Mouse (Mus musculus) stomach, embryonic 15.5 days (tissue): ENCODE results near the gene Qdpr. TPM values are rescaled to one million over a fixed set of nuclear protein-coding genes. Genes with fewer than 3 reads are reported as not detected.
A peak's percentile ranks its signal among the peaks of the same experiment; 100 is the strongest.
"Not testable (repeated sequence)": the region's sequence is repeated elsewhere in the genome, so short reads cannot be mapped to it uniquely, and the experiment has no call there.

ENCODE experiments used
- ATAC-seq: fragments of 200-750 bp; cut with Nextera tagmentation; 2 replicates; pipeline ENCODE4 v1.8.0; 2017; ENCODE audit warnings: low read depth, moderate number of reproducible peaks, moderate TSS enrichment; ENCODE audit not compliant: insufficient read depth, low FRiP score
- H3K27ac ChIP-seq: fragments of 300-500 bp; sonication (generic); 2 replicates; pipeline ENCODE4 v1.5.1; 2015; ENCODE audit warnings: mild to moderate bottlenecking, inconsistent platforms
- H3K27me3 ChIP-seq: fragments of 300-500 bp; sonication (generic); replicated peaks from 2 replicates; pipeline ENCODE4 v1.6.1; 2015; ENCODE audit warnings: inconsistent platforms
- H3K36me3 ChIP-seq: fragments of 300-500 bp; sonication (generic); 2 replicates; pipeline ENCODE4 v1.6.1; 2015; ENCODE audit warnings: inconsistent platforms
- H3K4me1 ChIP-seq: fragments of 300-500 bp; sonication (generic); 2 replicates; pipeline ENCODE4 v1.6.1; 2015; ENCODE audit warnings: inconsistent platforms
- H3K4me2 ChIP-seq: fragments of 300-500 bp; sonication (generic); 2 replicates; pipeline ENCODE4 v1.6.1; 2015; ENCODE audit warnings: mild to moderate bottlenecking, inconsistent platforms
- H3K4me3 ChIP-seq: fragments of 300-500 bp; sonication (generic); replicated peaks from 2 replicates; pipeline ENCODE4 v1.5.1; 2015; ENCODE audit warnings: inconsistent platforms
- H3K9ac ChIP-seq: fragments of 300-500 bp; sonication (generic); 2 replicates; pipeline ENCODE4 v1.6.1; 2015; ENCODE audit warnings: inconsistent platforms
- H3K9me3 ChIP-seq: fragments of 300-500 bp; sonication (generic); 2 replicates; pipeline ENCODE4 v1.6.1; 2016; ENCODE audit warnings: inconsistent platforms
- WGBS: fragments of 180-500 bp; shearing (Covaris S2); methylation state at CpG from one replicate; pipeline ENCODE4 v1.1.7; 2015; 5-methylcytosine and 5-hydroxymethylcytosine counted together
- polyA plus RNA-seq: library from polyadenylated mRNA; unstranded; fragments of >200 nt; fragmentation: Nextera tagmentation; extraction: Ambion mirVana; gene quantifications from 2 replicates; pipeline ENCODE4 v1.2.1, GENCODE M21; 2015

The Qdpr gene
- polyA plus RNA-seq, 1 experiment from 2014 or later, result 132 TPM

GRCm38 (mm10) chr5:45448676-45449075 is 1.4 kb downstream of the Qdpr start:
- peak overlapping the region; percentile 59 for H3K4me3 ChIP-seq
- H3K4me2 ChIP-seq, result peak overlapping the region; percentile 95
- no peak overlapping the region for H3K9ac ChIP-seq
- ATAC-seq, result no peak
- H3K27ac ChIP-seq, result no peak overlapping the region
- H3K36me3 ChIP-seq, result no peaks in the 10 kb centered on the region
- H3K27me3 ChIP-seq, result no peaks in the 10 kb centered on the region
- WGBS, result 62% methylated on average over 5 of the region's 5 CpGs
- H3K4me1 ChIP-seq, result peaks cover 8% of the 10 kb centered on the region
- no peaks in the 10 kb centered on the region for H3K9me3 ChIP-seq

- no peak overlapping the region for H3K27ac ChIP-seq
- ATAC-seq, result no peak
- no peaks in the 10 kb centered on the region for H3K36me3 ChIP-seq
- H3K4me2 ChIP-seq, result no peak overlapping the region
- no peaks in the 10 kb centered on the region for H3K27me3 ChIP-seq
- peaks cover 8% of the 10 kb centered on the region for H3K4me1 ChIP-seq
- no peak overlapping the region for H3K9ac ChIP-seq
- 82% methylated on average over 8 of the region's 8 CpGs for WGBS
- no peaks in the 10 kb centered on the region for H3K9me3 ChIP-seq
- no peak overlapping the region for H3K4me3 ChIP-seq
Observed at GRCm38 (mm10) chr5:45444130-45444832, 5.8 kb downstream of the Qdpr start.

GRCm38 (mm10) chr5:45441745-45442144 is 8.3 kb downstream of the Qdpr start:
- no peak overlapping the region for H3K27ac ChIP-seq
- H3K4me2 ChIP-seq, result no peak overlapping the region
- no peak for ATAC-seq
- H3K4me3 ChIP-seq, result no peak overlapping the region
- H3K9me3 ChIP-seq, result no peaks in the 10 kb centered on the region
- peaks cover 10% of the 10 kb centered on the region; the same call in 1 of the 2 replicates for H3K36me3 ChIP-seq
- no peak overlapping the region for H3K9ac ChIP-seq
- H3K27me3 ChIP-seq, result no peaks in the 10 kb centered on the region
- no peaks in the 10 kb centered on the region for H3K4me1 ChIP-seq
- WGBS, result 38% methylated on average over 3 of the region's 3 CpGs

- no peaks in the 10 kb centered on the region for H3K27me3 ChIP-seq
- no peak for ATAC-seq
- no peaks in the 10 kb centered on the region for H3K4me1 ChIP-seq
- H3K4me2 ChIP-seq, result no peak overlapping the region
- H3K9me3 ChIP-seq, result no peaks in the 10 kb centered on the region
- H3K4me3 ChIP-seq, result no peak overlapping the region
- 65% methylated on average over 3 of the region's 3 CpGs for WGBS
- no peak overlapping the region for H3K27ac ChIP-seq
- H3K9ac ChIP-seq, result no peak overlapping the region
- peaks cover 10% of the 10 kb centered on the region; the same call in 1 of the 2 replicates for H3K36me3 ChIP-seq
Observed at GRCm38 (mm10) chr5:45441124-45441523, 8.9 kb downstream of the Qdpr start.

GRCm38 (mm10) chr5:45438301-45438700 is 11.7 kb downstream of the Qdpr start:
- H3K4me3 ChIP-seq, result no peak overlapping the region
- H3K36me3 ChIP-seq, result peaks cover 12% of the 10 kb centered on the region; the same call in 1 of the 2 replicates
- H3K27me3 ChIP-seq, result no peaks in the 10 kb centered on the region
- no peak overlapping the region for H3K9ac ChIP-seq
- H3K27ac ChIP-seq, result no peak overlapping the region
- no peak for ATAC-seq
- no peak overlapping the region for H3K4me2 ChIP-seq
- no peaks in the 10 kb centered on the region for H3K4me1 ChIP-seq
- 92% methylated on average over 8 of the region's 8 CpGs for WGBS
- H3K9me3 ChIP-seq, result no peaks in the 10 kb centered on the region

- H3K4me1 ChIP-seq, result no peaks in the 10 kb centered on the region
- no peak overlapping the region for H3K9ac ChIP-seq
- no peak overlapping the region for H3K4me3 ChIP-seq
- H3K9me3 ChIP-seq, result no peaks in the 10 kb centered on the region
- no peak overlapping the region for H3K27ac ChIP-seq
- H3K4me2 ChIP-seq, result no peak overlapping the region
- 69% methylated on average over 4 of the region's 4 CpGs for WGBS
- H3K27me3 ChIP-seq, result no peaks in the 10 kb centered on the region
- H3K36me3 ChIP-seq, result peaks cover 12% of the 10 kb centered on the region; the same call in 1 of the 2 replicates
- no peak for ATAC-seq
Observed at GRCm38 (mm10) chr5:45437826-45438225, 12.2 kb downstream of the Qdpr start.

GRCm38 (mm10) chr5:45435967-45436950 is 13.8 kb downstream of the Qdpr start:
- ATAC-seq, result no peak
- peaks cover 12% of the 10 kb centered on the region; the same call in 1 of the 2 replicates for H3K36me3 ChIP-seq
- no peak overlapping the region for H3K27ac ChIP-seq
- H3K4me3 ChIP-seq, result no peak overlapping the region
- no peak overlapping the region for H3K9ac ChIP-seq
- H3K4me1 ChIP-seq, result no peaks in the 10 kb centered on the region
- H3K27me3 ChIP-seq, result no peaks in the 10 kb centered on the region
- WGBS, result 88% methylated on average over 14 of the region's 14 CpGs
- no peaks in the 10 kb centered on the region for H3K9me3 ChIP-seq
- H3K4me2 ChIP-seq, result no peak overlapping the region

GRCm38 (mm10) chr5:45427891-45428290 is 22.1 kb downstream of the Qdpr start:
- WGBS, result 89% methylated on average over 7 of the region's 7 CpGs
- Histone ChIP-seq H3K4me3 (no peak overlapping the region), H3K27me3 (no peaks in the 10 kb centered on the region), H3K27ac (no peak overlapping the region), H3K4me2 (no peak overlapping the region), H3K4me1 (no peaks in the 10 kb centered on the region), H3K9me3 (no peaks in the 10 kb centered on the region), H3K9ac (no peak overlapping the region), H3K36me3 (no peaks in the 10 kb centered on the region)
- ATAC-seq, result no peak

GRCm38 (mm10) chr5:45426416-45427034 is 23.5 kb downstream of the Qdpr start:
- Histone ChIP-seq H3K27ac (no peak overlapping the region), H3K4me1 (no peaks in the 10 kb centered on the region), H3K36me3 (no peaks in the 10 kb centered on the region), H3K4me2 (no peak overlapping the region), H3K9me3 (no peaks in the 10 kb centered on the region), H3K4me3 (no peak overlapping the region), H3K27me3 (no peaks in the 10 kb centered on the region), H3K9ac (no peak overlapping the region)
- WGBS, result 63% methylated on average over 1 of the region's 1 CpGs
- ATAC-seq, result no peak

- H3K4me1 ChIP-seq, H3K27me3 ChIP-seq, H3K27ac ChIP-seq, H3K4me3 ChIP-seq, H3K36me3 ChIP-seq, ATAC-seq, H3K9ac ChIP-seq, H3K9me3 ChIP-seq, H3K4me2 ChIP-seq: not testable (repeated sequence)
- WGBS, result 66% methylated on average over 1 of the region's 1 CpGs
Observed at GRCm38 (mm10) chr5:45425771-45426170, 24.3 kb downstream of the Qdpr start.

GRCm38 (mm10) chr5:45424021-45424886 is 25.8 kb downstream of the Qdpr start:
- H3K27me3 ChIP-seq, result no peaks in the 10 kb centered on the region
- H3K36me3 ChIP-seq, result no peaks in the 10 kb centered on the region
- 42% methylated on average over 8 of the region's 8 CpGs for WGBS
- H3K4me3 ChIP-seq, result no peak overlapping the region
- H3K9ac ChIP-seq, result no peak overlapping the region
- H3K9me3 ChIP-seq, result no peaks in the 10 kb centered on the region
- ATAC-seq, result no peak
- no peak overlapping the region for H3K27ac ChIP-seq
- no peak overlapping the region for H3K4me2 ChIP-seq
- no peaks in the 10 kb centered on the region for H3K4me1 ChIP-seq
